Mouse (Mus musculus): Measurements from ENCODE around the gene Rnf225.

GRCm38 (mm10) chr7:12957511-12957910 is 30.3 kb downstream of the Rnf225 start:
- no peak for TF ChIP-seq CTCF (IDR thresholded peaks at IDR 0.05; ENCODE audit: extremely low read depth, insufficient read depth, insufficient read length, insufficient replicate concordance)
- TF ChIP-seq POLR2A (IDR thresholded peaks at IDR 0.05; ENCODE audit: low read depth, low read length): no peak

Data from spleen, adult 2 months (tissue).